Comparison of ENCODE assay signal across 20 mouse cellular contexts in genomic region chr9:31074836-31075235, GRCm38 (mm10).
"Had no signal": no experiment of that assay in that cellular context is flagged by ENCODE, and none has a peak within 500 bp of the region (broad histone marks: within the 10 kb centered on the region; RNA-seq: fewer than 3 reads in every experiment).

No protein-coding gene starts in this region.

- H3K9me3 ChIP-seq: midbrain, embryonic 10.5 days; midbrain, embryonic 12.5 days; neural tube, embryonic 13.5 days; neural tube, embryonic 15.5 days; stomach, embryonic 15.5 days had no signal

- H3K27me3 ChIP-seq: midbrain, embryonic 12.5 days; neural tube, embryonic 13.5 days; neural tube, embryonic 15.5 days; stomach, embryonic 15.5 days had no signal

- H3K27ac ChIP-seq: midbrain, embryonic 10.5 days; midbrain, embryonic 12.5 days; neural tube, embryonic 13.5 days; neural tube, embryonic 15.5 days; stomach, embryonic 15.5 days; stomach, postnatal 0 days had no signal

- H3K36me3 ChIP-seq: midbrain, embryonic 10.5 days; midbrain, embryonic 12.5 days; neural tube, embryonic 13.5 days; neural tube, embryonic 15.5 days; stomach, embryonic 15.5 days had no signal

- H3K4me1 ChIP-seq: midbrain, embryonic 10.5 days; midbrain, embryonic 12.5 days; neural tube, embryonic 13.5 days; neural tube, embryonic 15.5 days; stomach, embryonic 15.5 days had no signal

- H3K9ac ChIP-seq: lung, embryonic 14.5 days; midbrain, embryonic 12.5 days; neural tube, embryonic 13.5 days; neural tube, embryonic 15.5 days; stomach, embryonic 15.5 days had no signal

- H3K4me3 ChIP-seq: midbrain, embryonic 10.5 days; midbrain, embryonic 12.5 days; myocyte; neural tube, embryonic 13.5 days; neural tube, embryonic 15.5 days; stomach, embryonic 15.5 days had no signal

- DNase-seq: lung, adult 18-20 months; lung, embryonic 14.5 days; lung, postnatal 10 days; lung, postnatal 4 days; midbrain, embryonic 14.5 days; retina, postnatal 1 day; right cerebral cortex, adult 18-20 months; right cerebral cortex, postnatal 25 days; right cerebral cortex, postnatal 4 days; spleen, adult 18-20 months; thymus, adult 2 months; thymus, postnatal 25 days; thymus, postnatal 4 days had no signal
